Mouse (Mus musculus) embryo, embryonic 10 days (tissue): Measurements from ENCODE around the gene Dhx30.

Experiments
- DNase-seq: peaks from one replicate; pipeline ENCODE4 v3.0.0-alpha.2; 2015; ENCODE audit warnings: low spot score

Gene Dhx30

DNA sequence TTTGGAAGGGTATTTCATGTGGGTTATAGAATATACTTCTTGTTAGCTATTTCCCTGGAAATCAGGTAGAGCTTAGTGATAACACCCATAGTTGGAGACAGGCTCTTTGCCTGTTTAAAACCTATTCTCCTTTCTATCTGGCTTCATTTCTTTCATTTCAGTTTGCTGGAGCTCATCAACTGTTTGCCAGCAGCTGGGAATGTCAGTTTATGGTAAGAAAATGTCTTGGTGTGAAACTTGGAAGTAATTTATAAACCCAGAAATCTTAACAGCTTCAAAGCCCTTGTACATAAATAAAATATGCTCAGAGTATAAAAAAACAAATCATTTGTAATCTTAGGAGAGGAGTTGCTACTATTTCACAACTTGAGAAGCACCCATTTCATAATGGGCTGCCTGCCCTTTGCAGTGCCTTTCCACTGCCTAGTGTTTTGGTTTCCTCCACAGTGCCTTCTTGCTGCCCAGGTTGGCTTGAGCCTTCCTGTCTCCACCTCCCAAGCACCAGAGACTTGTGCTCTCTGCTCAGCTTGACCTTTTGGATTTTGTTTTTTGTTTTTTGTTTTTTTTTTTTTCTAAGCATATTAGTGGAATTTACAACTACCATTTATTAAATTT is 71.8 kb downstream of the Dhx30 start:
- DNase-seq, result no peak

GRCm38 (mm10) chr9:110044373-110044772 is 73.3 kb downstream of the Dhx30 start:
- DNase-seq, result no peak

GRCm38 (mm10) chr9:110038485-110038884 is 79.1 kb downstream of the Dhx30 start:
- no peak for DNase-seq

GRCm38 (mm10) chr9:110037895-110038294 is 79.7 kb downstream of the Dhx30 start:
- no peak for DNase-seq

- no peak for DNase-seq
These were observed 82.5 kb downstream of the Dhx30 start for GRCm38 (mm10) chr9:110035091-110035490.
